Comparison of ENCODE assay signal across 25 mouse cellular contexts in genomic region chr8:78183414-78183813, GRCm38 (mm10). TPM values are rescaled to one million over a fixed set of nuclear protein-coding genes. Genes with fewer than 3 reads are reported as not detected.
"Had no signal": no experiment of that assay in that cellular context is flagged by ENCODE, and none has a peak within 500 bp of the region (broad histone marks: within the 10 kb centered on the region; RNA-seq: fewer than 3 reads in every experiment).

No protein-coding gene starts in this region.

- DNase-seq: liver, embryonic 13.5 days; liver, postnatal 0 days; lung, adult 2 months; lung, postnatal 14 days; lung, postnatal 36 days; right cerebral cortex, adult 18-20 months; right cerebral cortex, postnatal 25 days; right cerebral cortex, postnatal 4 days; spleen, adult 18-20 months; thymus, adult 18-20 months; thymus, postnatal 14 days; thymus, postnatal 36 days had no signal

- ATAC-seq: liver, postnatal 0 days; lung, postnatal 0 days had no signal

- H3K4me3 ChIP-seq: liver, embryonic 13.5 days; liver, embryonic 15.5 days; lung, embryonic 15.5 days; megakaryocyte, embryonic 14.5 days; myocyte; neural tube, embryonic 13.5 days; neural tube, embryonic 15.5 days had no signal

- H3K9me3 ChIP-seq: liver, embryonic 13.5 days; liver, embryonic 15.5 days; lung, embryonic 15.5 days; neural tube, embryonic 13.5 days; neural tube, embryonic 15.5 days had no signal

- H3K4me1 ChIP-seq: liver, embryonic 13.5 days; liver, embryonic 15.5 days; lung, embryonic 15.5 days; megakaryocyte, embryonic 14.5 days; neural tube, embryonic 13.5 days; neural tube, embryonic 15.5 days had no signal

- H3K27ac ChIP-seq: liver, embryonic 13.5 days; liver, embryonic 15.5 days; lung, embryonic 15.5 days; macrophage; neural tube, embryonic 13.5 days; neural tube, embryonic 15.5 days had no signal

- H3K27me3 ChIP-seq: liver, embryonic 13.5 days; liver, embryonic 15.5 days; lung, embryonic 15.5 days; megakaryocyte, embryonic 14.5 days; neural tube, embryonic 13.5 days; neural tube, embryonic 15.5 days had no signal

- H3K9ac ChIP-seq: liver, embryonic 13.5 days; liver, embryonic 15.5 days; liver, postnatal 0 days; lung, embryonic 15.5 days; neural tube, embryonic 13.5 days; neural tube, embryonic 15.5 days had no signal

- H3K36me3 ChIP-seq: liver, embryonic 13.5 days; liver, embryonic 15.5 days; lung, embryonic 15.5 days; neural tube, embryonic 13.5 days; neural tube, embryonic 15.5 days had no signal

- H3K4me2 ChIP-seq: liver, embryonic 11.5 days; liver, embryonic 13.5 days; liver, embryonic 15.5 days; lung, embryonic 15.5 days; neural tube, embryonic 13.5 days; neural tube, embryonic 15.5 days had no signal

RNA-seq across cellular contexts. Expression of gene Ttc29, which starts 29.7 kb away (rescaled TPM):
- total RNA-seq: megakaryocyte progenitor cell, adult 5-6 weeks had no signal
- polyA plus RNA-seq: liver, embryonic 11.5 days; liver, embryonic 13.5 days; liver, embryonic 15.5 days; liver, postnatal 0 days; macrophage; myocyte; neural tube, embryonic 11.5 days; neural tube, embryonic 13.5 days; small intestine, adult 2 months; stomach, embryonic 14.5 days had no signal
